Mouse (Mus musculus): ENCODE measurements around the gene Spata1. TPM values are rescaled to one million over a fixed set of nuclear protein-coding genes. Genes with fewer than 3 reads are reported as not detected.

Spata1 gene
- total RNA-seq, 2 experiments from 2014 or later = 3.9 to 4.6 TPM

DNA sequence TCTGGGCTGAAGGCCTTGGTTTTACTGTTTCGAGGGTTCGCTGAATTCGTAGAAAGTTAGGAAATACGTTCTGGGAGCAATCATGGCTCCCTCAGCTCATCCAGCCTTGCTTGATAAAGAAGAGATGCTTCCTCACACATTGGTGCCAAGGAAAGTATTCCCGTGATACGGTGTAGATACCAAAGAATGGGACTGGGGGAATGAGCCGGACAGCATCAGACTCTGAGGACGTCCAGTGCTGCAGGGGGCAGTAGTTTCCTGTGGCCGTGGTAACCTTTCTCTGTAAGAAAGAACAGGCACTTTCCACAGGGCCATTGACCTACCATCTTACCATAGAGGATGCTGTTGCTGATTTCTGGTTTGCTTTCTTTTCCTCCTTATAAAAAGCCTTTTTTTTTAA is 80.0 kb downstream of the Spata1 start:
- no peak for DNase-seq

DNA sequence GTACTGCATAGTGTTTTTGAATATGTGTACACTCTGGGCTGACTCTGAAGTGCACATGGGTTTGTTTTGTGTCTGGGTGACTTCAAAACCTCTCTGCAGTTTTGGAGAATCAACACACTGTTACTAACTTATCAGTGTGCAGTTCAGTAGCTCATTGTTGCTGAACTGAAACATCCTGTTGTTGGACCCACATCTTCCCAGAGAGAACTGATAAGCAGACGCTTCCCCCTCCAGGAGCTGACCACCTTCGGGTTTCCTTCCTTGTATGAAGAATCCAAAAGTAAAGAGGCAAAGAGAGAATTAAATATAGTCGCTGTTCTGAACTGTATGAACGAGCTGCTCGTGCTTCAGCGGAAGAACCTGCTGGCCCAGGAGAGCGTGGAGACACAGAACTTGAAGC is 80.7 kb downstream of the Spata1 start:
- no peak for DNase-seq

DNA sequence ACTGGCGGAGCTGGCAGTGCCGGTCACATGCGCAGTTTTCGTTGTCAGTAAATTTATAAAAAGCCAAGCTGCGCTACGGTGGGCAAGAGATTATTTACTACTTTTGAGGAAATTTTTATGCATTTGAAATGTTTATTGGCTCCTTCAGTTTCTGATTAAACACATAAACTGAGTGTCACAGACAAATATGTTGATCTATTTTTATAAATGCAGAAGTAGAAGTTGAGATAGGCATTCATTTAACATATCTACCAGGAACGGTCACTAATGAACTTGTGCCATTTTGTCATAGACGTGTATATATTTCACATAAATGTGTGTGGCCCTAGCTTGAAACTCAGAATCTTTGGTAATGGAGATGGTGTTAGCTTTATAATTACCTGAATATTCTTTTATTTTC is 81.7 kb downstream of the Spata1 start:
- no peak for DNase-seq

DNA sequence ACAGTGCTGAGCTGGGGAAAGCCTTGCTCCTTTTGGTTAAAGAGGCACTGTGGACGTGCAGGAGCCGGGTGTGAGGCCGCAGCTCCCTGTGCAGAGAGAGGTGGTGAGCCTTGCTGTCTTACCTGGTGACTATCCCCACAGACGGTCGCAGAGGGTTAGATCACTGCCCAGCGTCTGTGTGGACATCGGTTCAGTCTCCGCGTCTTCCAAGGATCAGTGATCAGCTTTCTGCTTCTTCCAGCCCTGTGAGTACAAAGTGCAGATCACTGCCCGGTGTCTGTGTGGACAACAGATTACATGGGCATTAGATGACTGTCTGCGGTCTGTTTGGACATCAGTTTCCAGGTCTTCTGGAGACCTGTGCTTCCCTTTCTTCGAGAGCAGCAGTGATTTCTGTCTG is 85.0 kb downstream of the Spata1 start:
- DNase-seq = no peak

DNA sequence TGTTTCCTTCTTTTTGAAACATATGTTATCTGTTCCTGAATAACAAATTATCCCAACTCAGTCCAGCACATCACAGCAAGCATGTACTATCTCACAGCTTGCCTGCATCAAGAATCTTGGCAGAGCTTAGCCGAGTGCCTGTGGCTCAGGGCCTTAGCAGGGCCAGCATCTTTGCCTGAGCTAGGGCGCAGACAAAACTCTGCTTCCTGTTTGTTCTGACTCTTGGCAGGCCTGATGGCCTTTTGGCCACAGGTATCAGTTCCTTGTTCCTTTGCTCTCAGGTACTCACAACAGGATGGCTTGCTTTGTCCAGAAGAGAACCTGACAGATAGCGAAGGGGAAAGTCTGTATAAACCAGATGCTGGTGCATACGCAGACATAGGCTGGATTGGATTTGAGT is 85.6 kb downstream of the Spata1 start:
- no peak for DNase-seq

DNA sequence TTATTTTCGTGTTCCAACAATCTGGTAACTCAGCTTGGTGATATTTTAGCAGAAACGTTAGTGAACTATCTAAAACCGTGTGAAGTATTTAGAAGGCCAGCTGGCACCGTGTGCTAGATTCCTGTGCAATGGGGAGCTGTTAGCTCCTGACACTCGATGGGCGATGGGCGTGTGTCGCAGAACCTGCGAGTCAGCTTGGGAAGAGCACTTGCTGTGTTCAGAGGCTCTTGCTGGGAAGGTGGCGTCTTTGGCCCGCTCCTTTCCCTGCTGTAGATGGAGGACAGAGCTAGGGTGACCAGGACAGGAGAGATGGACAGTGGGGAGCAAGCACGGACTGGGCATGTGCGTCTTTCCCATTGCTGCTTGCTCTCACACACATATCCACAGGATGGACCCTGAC is 86.5 kb downstream of the Spata1 start:
- no peak for DNase-seq

DNA sequence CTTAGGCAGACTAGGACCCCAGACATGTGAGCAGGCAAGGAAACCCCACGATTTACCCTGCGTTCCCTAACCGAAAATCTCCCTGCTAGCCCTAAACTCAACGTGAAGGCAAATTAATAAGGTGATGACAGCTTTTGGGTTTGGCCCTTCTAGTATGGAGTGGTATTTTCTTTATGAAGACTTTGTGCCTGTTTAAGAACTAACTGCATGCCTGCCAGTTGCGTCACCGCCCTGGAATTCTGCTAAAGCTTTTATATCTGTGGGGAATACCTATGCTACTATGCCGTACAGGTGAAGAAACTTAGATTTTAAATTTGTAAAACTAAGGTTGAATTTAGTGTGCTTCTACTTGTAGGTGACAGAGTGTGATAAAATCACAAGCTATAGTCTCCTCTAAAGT is 87.1 kb downstream of the Spata1 start:
- DNase-seq = no peak

DNA sequence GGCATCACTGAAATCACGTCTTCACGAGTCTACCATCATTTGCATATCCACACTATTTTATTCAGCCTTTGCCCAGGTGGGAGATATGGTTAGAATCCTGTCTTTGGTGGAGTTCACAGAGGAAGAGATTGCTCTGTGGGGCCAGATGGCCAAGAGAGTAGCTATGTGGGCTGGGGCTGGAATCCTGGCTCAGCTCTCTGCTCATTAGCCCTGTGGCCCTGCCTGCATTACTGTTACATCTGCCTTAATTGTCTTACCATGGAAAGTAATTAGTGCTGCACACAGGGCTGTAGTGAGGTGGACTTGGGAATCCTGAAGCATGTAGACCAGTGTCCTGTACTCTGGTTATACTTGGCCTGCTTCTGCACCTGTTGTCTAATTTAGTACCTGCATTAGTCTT is 87.5 kb downstream of the Spata1 start:
- DNase-seq = no peak

DNA sequence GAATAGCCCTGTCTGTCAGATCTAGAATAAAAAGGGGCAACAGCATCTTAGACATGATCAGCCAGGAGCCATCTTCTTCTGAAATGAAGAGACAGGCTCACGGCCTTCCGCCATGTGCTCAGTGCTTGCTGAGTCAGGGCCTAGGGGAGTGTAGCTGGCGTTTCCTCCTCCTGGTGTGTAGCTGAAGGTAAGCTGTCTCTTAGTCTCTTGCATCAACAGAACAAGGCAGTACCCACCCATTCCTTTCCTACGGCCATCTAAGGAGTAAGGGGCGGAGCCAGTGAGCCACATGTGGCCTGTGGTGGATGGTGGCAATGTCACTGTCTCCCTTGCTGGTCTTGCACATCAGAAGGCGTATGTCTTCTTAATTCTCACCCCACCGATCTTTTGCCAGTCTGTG is 89.4 kb downstream of the Spata1 start:
- no peak for DNase-seq

Other genes starting within 250 kb of the Spata1 start
- gene Ssx2ip, start 95.1 kb downstream of the Spata1 start, total RNA-seq (2021) = 1 to 10 TPM; 8.4 to 9.6 TPM
- gene Ctbs, start 50.0 kb downstream of the Spata1 start, total RNA-seq (2021) = 10 to 100 TPM in 1 of 2 experiments, 1 to 10 TPM in 1; 8.1 to 12.3 TPM
- 100 to 1,000 TPM; 250 to 253 TPM for gene Gng5, start 54 bp upstream of the Spata1 start, total RNA-seq (2021)
- 10 to 100 TPM; 25.8 to 29.6 TPM for gene Rpf1, start 21.7 kb upstream of the Spata1 start, total RNA-seq (2021)
- under 1 TPM in 1 of 2 experiments, not detected in 1; 0.43 TPM for gene Uox, start 70.7 kb upstream of the Spata1 start, total RNA-seq (2021)
- not detected for gene Dnase2b, start 115.8 kb upstream of the Spata1 start, total RNA-seq (2021)
- not detected for gene 4930503B20Rik, start 151.6 kb upstream of the Spata1 start, total RNA-seq (2021)
- under 1 TPM in 1 of 2 experiments, not detected in 1; 0.26 TPM for gene Samd13, start 185.8 kb upstream of the Spata1 start, total RNA-seq (2021)

Measured in adrenal gland, postnatal 36 days (tissue).